Mouse (Mus musculus): ENCODE data around the gene Cbfb. TPM values are rescaled to one million over a fixed set of nuclear protein-coding genes. Genes with fewer than 3 reads are reported as not detected.

Cbfb gene
- polyA plus RNA-seq, 1 experiment from 2014 or later, result 33.5 TPM

DNA sequence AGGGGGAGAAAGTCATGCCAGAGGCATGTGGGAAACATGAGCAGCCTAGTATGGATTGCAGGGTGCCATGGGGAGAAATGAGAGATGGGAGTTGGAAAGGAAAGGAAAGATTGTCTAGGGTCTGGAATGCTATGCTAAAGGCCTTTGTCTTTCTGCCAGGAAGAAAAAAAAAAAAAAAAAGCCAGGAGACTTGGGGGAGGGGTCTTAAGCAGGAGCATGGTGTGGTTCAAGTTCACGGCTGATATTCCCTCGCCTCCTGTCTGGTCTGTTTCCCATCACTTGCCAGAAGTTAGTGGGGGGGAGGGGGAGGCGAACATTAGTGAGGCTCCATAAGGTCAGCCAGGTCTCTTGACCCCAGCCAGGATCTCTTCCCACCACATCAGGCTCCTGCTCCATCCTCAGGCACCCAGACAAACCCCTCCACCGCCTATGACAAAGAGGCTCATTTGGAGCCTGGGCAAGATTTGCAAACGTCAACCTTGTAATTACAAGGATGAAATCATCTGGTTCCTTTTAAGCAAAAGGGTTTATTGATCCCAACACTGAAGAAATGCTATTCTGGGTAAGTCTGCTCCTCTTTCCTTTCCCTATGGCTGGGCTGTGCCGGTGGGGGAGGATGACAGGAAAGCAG lies 6.1 kb upstream of the Cbfb start:
- Histone ChIP-seq H3K4me1 (replicated peaks; ENCODE audit: control insufficient read depth, insufficient read depth) (no peaks in the 10 kb centered on the region), H3K9me3 (ENCODE audit: control insufficient read depth, low read length) (no peaks in the 10 kb centered on the region), H3K4me3 (ENCODE audit: low read depth, low read length) (no peak overlapping the region), H3K4me2 (replicated peaks; ENCODE audit: low read depth) (no peak overlapping the region), H3K27ac (replicated peaks) (no peak overlapping the region), H3K27me3 (ENCODE audit: control insufficient read depth, insufficient read depth, low read length) (no peaks in the 10 kb centered on the region), H3K36me3 (ENCODE audit: control insufficient read depth, insufficient read depth, low read length) (no peaks in the 10 kb centered on the region), H3K9ac (ENCODE audit: low read length) (no peak overlapping the region)
- TF ChIP-seq EP300 (optimal IDR thresholded peaks at IDR 0.05), result no peak
- TF ChIP-seq CTCF (IDR thresholded peaks at IDR 0.05; ENCODE audit: low read depth), result no peak
- ATAC-seq (ENCODE audit: low FRiP score, low TSS enrichment) (no peak), DNase-seq (ENCODE audit: low spot score) (no peak)
- WGBS, result 19% methylated on average over 6 of the region's 6 CpGs

DNA sequence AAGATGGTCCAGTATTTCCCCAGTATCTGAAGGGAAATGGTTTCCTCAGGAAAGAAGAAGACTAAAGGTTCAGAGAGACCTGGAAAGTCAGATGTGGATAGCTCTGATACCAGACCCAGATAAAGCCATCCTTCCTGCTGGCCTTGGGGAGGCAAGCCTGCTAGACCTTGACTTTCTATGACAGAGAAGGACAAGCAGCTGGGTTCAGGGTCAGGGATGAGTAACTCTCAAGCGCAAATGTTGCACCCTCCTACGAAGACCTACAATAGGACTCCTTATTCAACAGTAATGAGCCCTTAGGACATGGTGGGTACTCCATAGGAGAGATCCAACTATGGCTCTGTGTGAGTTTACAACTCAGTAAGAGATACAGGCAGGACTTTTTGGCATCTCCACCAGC lies 5.3 kb upstream of the Cbfb start:
- no peak overlapping the region for H3K27ac ChIP-seq (replicated peaks)

DNA sequence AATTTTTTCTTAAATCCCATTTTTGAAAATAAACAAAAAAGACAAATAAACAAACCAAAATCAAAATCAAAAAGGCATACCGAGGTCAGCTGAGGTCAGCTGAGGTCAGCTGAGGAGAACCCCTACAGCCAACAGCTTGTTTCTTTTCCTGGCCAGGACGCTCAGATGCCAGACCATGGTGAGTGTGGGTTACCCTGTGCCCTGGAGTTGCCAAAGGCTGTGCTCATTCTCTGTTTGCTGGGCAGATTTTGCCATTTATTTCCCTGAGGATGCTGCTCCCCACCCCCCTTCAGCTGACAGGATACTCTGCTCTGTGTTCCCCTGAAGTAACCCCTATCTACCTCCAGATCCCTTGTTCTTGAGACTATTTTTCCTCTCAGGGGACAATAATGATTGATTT lies 3.4 kb upstream of the Cbfb start:
- no peak overlapping the region for H3K9ac ChIP-seq (ENCODE audit: low read length)
- no peak for TF ChIP-seq CTCF (IDR thresholded peaks at IDR 0.05; ENCODE audit: low read depth)
- no peak for TF ChIP-seq EP300 (optimal IDR thresholded peaks at IDR 0.05)
- H3K4me3 ChIP-seq (ENCODE audit: low read depth, low read length), result no peak overlapping the region
- no peaks in the 10 kb centered on the region for H3K27me3 ChIP-seq (ENCODE audit: control insufficient read depth, insufficient read depth, low read length)
- no peak overlapping the region for H3K27ac ChIP-seq (replicated peaks)
- DNase-seq (ENCODE audit: low spot score), result no peak
- H3K36me3 ChIP-seq (ENCODE audit: control insufficient read depth, insufficient read depth, low read length), result no peaks in the 10 kb centered on the region
- no peak overlapping the region for H3K4me2 ChIP-seq (replicated peaks; ENCODE audit: low read depth)
- no peaks in the 10 kb centered on the region for H3K4me1 ChIP-seq (replicated peaks; ENCODE audit: control insufficient read depth, insufficient read depth)
- ATAC-seq (ENCODE audit: low FRiP score, low TSS enrichment), result no peak
- no peaks in the 10 kb centered on the region for H3K9me3 ChIP-seq (ENCODE audit: control insufficient read depth, low read length)
- 83% methylated on average over 2 of the region's 2 CpGs for WGBS

More for the DNA sequence above, 5.3 kb upstream of the Cbfb start:
- WGBS, result 77% methylated on average over 2 of the region's 2 CpGs
- no peak overlapping the region for H3K4me2 ChIP-seq (replicated peaks; ENCODE audit: low read depth)
- DNase-seq (ENCODE audit: low spot score) (no peak), ATAC-seq (ENCODE audit: low FRiP score, low TSS enrichment) (no peak)
- no peak overlapping the region for H3K4me3 ChIP-seq (ENCODE audit: low read depth, low read length)
- no peaks in the 10 kb centered on the region for H3K9me3 ChIP-seq (ENCODE audit: control insufficient read depth, low read length)
- no peak for TF ChIP-seq CTCF (IDR thresholded peaks at IDR 0.05; ENCODE audit: low read depth)
- no peak for TF ChIP-seq EP300 (optimal IDR thresholded peaks at IDR 0.05)
- no peaks in the 10 kb centered on the region for H3K36me3 ChIP-seq (ENCODE audit: control insufficient read depth, insufficient read depth, low read length)
- no peaks in the 10 kb centered on the region for H3K27me3 ChIP-seq (ENCODE audit: control insufficient read depth, insufficient read depth, low read length)
- H3K9ac ChIP-seq (ENCODE audit: low read length), result no peak overlapping the region
- no peaks in the 10 kb centered on the region for H3K4me1 ChIP-seq (replicated peaks; ENCODE audit: control insufficient read depth, insufficient read depth)

DNA sequence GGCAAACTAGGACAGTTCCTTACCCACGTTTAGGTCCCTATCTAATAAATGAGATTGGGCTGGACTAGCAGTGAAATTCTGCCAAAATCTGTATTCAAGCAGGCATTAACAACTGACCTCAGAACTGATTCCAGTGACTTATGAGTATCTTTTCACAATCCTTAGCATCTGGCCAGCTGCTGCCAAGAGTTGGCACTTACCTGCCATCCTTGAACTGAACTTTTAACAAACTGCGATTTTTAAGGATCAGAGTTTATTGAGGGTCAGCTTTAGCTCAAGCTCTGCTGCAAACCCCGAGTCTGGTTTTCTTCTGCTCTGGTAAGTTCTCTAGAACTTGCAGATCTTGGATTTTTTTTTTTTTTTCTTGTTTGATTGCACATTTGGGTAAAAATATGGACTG lies 892 bp upstream of the Cbfb start:
- Histone ChIP-seq H3K9ac (ENCODE audit: low read length) (no peak overlapping the region), H3K27me3 (ENCODE audit: control insufficient read depth, insufficient read depth, low read length) (no peaks in the 10 kb centered on the region), H3K36me3 (ENCODE audit: control insufficient read depth, insufficient read depth, low read length) (no peaks in the 10 kb centered on the region), H3K27ac (replicated peaks) (no peak overlapping the region), H3K4me1 (replicated peaks; ENCODE audit: control insufficient read depth, insufficient read depth) (no peaks in the 10 kb centered on the region), H3K9me3 (ENCODE audit: control insufficient read depth, low read length) (no peaks in the 10 kb centered on the region), H3K4me2 (replicated peaks; ENCODE audit: low read depth) (no peak overlapping the region), H3K4me3 (ENCODE audit: low read depth, low read length) (no peak overlapping the region)
- TF ChIP-seq EP300 (optimal IDR thresholded peaks at IDR 0.05), result no peak
- DNase-seq (ENCODE audit: low spot score) (no peak), ATAC-seq (ENCODE audit: low FRiP score, low TSS enrichment) (no peak)
- WGBS, result 44% methylated on average over 3 of the region's 3 CpGs

DNA sequence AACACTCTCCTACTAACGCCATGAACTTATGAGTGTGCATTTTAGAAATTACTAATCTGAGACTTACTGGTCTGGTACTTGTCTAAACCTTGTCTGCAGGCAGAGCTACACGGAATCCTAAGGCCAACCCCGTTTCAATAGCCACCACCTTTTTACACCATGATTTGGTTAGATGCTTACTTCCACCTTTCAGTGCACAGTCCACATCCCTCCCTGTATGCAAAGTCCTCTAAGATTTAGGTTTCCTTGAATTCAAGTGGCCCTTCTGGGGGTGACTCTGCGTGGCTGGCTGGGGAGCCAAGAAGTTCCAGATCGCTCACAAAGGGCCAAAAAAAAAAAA lies 463 bp upstream of the Cbfb start:
- peak overlapping the region; percentile 95 for H3K9ac ChIP-seq (ENCODE audit: low read length)
- DNase-seq (ENCODE audit: low spot score), result no peak
- H3K36me3 ChIP-seq (ENCODE audit: control insufficient read depth, insufficient read depth, low read length), result no peaks in the 10 kb centered on the region
- WGBS, result 1% methylated on average over 5 of the region's 5 CpGs
- H3K9me3 ChIP-seq (ENCODE audit: control insufficient read depth, low read length), result no peaks in the 10 kb centered on the region
- H3K4me1 ChIP-seq (replicated peaks; ENCODE audit: control insufficient read depth, insufficient read depth), result no peaks in the 10 kb centered on the region
- peak overlapping the region; percentile 79 for H3K4me2 ChIP-seq (replicated peaks; ENCODE audit: low read depth)
- TF ChIP-seq EP300 (optimal IDR thresholded peaks at IDR 0.05) (no peak), CTCF (IDR thresholded peaks at IDR 0.05; ENCODE audit: low read depth) (no peak)
- H3K27ac ChIP-seq (replicated peaks), result peak overlapping the region; percentile 99
- H3K4me3 ChIP-seq (ENCODE audit: low read depth, low read length), result peak overlapping the region; percentile 95
- no peaks in the 10 kb centered on the region for H3K27me3 ChIP-seq (ENCODE audit: control insufficient read depth, insufficient read depth, low read length)
- ATAC-seq (ENCODE audit: low FRiP score, low TSS enrichment), result peak; percentile 2; the same call in 1 of the 2 replicates

DNA sequence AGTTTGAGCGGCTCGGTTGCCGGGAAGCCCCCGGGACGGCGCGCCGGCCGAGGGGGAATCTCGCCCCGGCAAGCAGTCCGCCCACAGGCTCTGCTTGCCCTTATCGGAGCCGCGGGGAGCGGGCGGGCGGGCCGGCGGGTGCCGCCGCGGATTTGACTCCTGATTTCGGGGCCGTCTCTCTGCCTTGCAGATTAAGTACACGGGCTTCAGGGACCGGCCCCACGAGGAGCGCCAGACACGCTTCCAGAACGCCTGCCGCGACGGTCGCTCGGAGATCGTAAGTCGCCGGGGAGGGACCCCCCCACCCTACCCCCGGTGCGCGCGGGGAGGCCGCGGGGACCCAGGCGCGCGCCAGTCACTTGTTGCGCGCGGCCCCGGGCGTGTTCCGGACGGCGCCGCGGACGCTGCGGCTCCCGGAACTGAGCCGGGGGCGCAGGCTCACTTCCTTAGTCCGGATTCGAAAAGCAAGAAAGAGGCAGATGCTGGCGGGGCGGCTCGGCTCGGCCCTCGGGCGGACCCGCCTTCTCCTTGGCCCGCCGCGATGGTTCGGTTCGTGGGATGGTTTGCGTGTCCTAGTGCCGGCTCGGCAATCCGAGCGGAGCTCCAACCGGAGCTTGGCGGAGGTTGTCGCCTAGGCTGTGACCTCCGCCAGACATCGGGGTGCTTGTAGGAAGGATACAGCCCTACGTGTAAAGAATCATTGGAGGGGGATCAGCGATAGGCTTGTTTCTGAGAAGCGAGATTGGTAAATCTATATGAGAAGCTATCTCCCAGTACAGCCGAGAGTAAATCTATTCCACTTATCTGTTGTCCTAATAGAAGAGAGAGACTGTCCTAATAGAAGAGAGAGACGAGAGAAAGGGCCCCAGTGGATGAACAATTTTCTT lies 885 bp downstream of the Cbfb start:
- Histone ChIP-seq H3K4me1 (replicated peaks; ENCODE audit: control insufficient read depth, insufficient read depth) (no peaks in the 10 kb centered on the region), H3K4me2 (replicated peaks; ENCODE audit: low read depth) (peak overlapping the region; percentile 79), H3K36me3 (ENCODE audit: control insufficient read depth, insufficient read depth, low read length) (no peaks in the 10 kb centered on the region), H3K9me3 (ENCODE audit: control insufficient read depth, low read length) (no peaks in the 10 kb centered on the region), H3K4me3 (ENCODE audit: low read depth, low read length) (peak overlapping the region; percentile 95), H3K27me3 (ENCODE audit: control insufficient read depth, insufficient read depth, low read length) (no peaks in the 10 kb centered on the region), H3K9ac (ENCODE audit: low read length) (peak overlapping the region; percentile 95), H3K27ac (replicated peaks) (peak overlapping the region; percentile 99)
- under 1% methylated on average over 91 of the region's 92 CpGs for WGBS
- ATAC-seq (ENCODE audit: low FRiP score, low TSS enrichment), result peak; percentile 64
- peak; percentile 77 for DNase-seq (ENCODE audit: low spot score)
- TF ChIP-seq CTCF (IDR thresholded peaks at IDR 0.05; ENCODE audit: low read depth) (no peak), EP300 (optimal IDR thresholded peaks at IDR 0.05) (no peak)

Measured in stomach, postnatal 0 days (tissue).